Mouse (Mus musculus): ENCODE results near the gene Foxb2. TPM values are rescaled to one million over a fixed set of nuclear protein-coding genes. Genes with fewer than 3 reads are reported as not detected.
"Not testable (repeated sequence)": the region's sequence is repeated elsewhere in the genome, so short reads cannot be mapped to it uniquely, and the experiment has no call there.

Gene Foxb2
- polyA plus RNA-seq, 1 experiment from 2014 or later = not detected

GRCm38 (mm10) chr19:16873942-16874861 is 597 bp upstream of the Foxb2 start:
- peaks cover 99% of the 10 kb centered on the region for H3K27me3 ChIP-seq (ENCODE audit: control insufficient read depth, insufficient read depth, low read depth, low read length)
- no peak for ATAC-seq (ENCODE audit: low read depth)
- WGBS (ENCODE audit: insufficient replicate concordance) = under 1% methylated on average over 55 of the region's 55 CpGs

GRCm38 (mm10) chr19:16872331-16873180 is 1.0 kb downstream of the Foxb2 start:
- no peaks in the 10 kb centered on the region for H3K36me3 ChIP-seq (ENCODE audit: control insufficient read depth, insufficient read depth)
- no peaks in the 10 kb centered on the region for H3K9me3 ChIP-seq (replicated peaks; ENCODE audit: control insufficient read depth, low read length)
- peak overlapping the region; percentile 38 for H3K4me3 ChIP-seq (ENCODE audit: low read depth, low read length)
- ATAC-seq (ENCODE audit: low read depth) = no peak
- H3K4me1 ChIP-seq (ENCODE audit: control insufficient read depth, low read depth, low read length) = no peaks in the 10 kb centered on the region; the same call in none of the 2 replicates
- H3K27me3 ChIP-seq (ENCODE audit: control insufficient read depth, insufficient read depth, low read depth, low read length) = peaks cover 100% of the 10 kb centered on the region
- peak overlapping the region; percentile 41 for H3K4me2 ChIP-seq (ENCODE audit: low read depth, low read length)
- H3K9ac ChIP-seq (ENCODE audit: low read depth, low read length) = no peak overlapping the region
- no peak overlapping the region for H3K27ac ChIP-seq (ENCODE audit: low read length)
- under 1% methylated on average over 87 of the region's 88 CpGs for WGBS (ENCODE audit: insufficient replicate concordance)

More at GRCm38 (mm10) chr19:16873942-16874861, 597 bp upstream of the Foxb2 start:
- H3K4me2 ChIP-seq (ENCODE audit: low read depth, low read length) = peak overlapping the region; percentile 42
- H3K9ac ChIP-seq (ENCODE audit: low read depth, low read length) = no peak overlapping the region
- H3K4me1 ChIP-seq (ENCODE audit: control insufficient read depth, low read depth, low read length) = no peaks in the 10 kb centered on the region; the same call in none of the 2 replicates
- H3K36me3 ChIP-seq (ENCODE audit: control insufficient read depth, insufficient read depth) = no peaks in the 10 kb centered on the region
- H3K27ac ChIP-seq (ENCODE audit: low read length) = no peak overlapping the region
- no peaks in the 10 kb centered on the region for H3K9me3 ChIP-seq (replicated peaks; ENCODE audit: control insufficient read depth, low read length)
- H3K4me3 ChIP-seq (ENCODE audit: low read depth, low read length) = peak overlapping the region; percentile 33

- 1% methylated on average over 24 of the region's 24 CpGs for WGBS (ENCODE audit: insufficient replicate concordance)
Observed at GRCm38 (mm10) chr19:16871192-16871760, 2.3 kb downstream of the Foxb2 start.

GRCm38 (mm10) chr19:16870501-16871191 is 3.0 kb downstream of the Foxb2 start:
- Histone ChIP-seq H3K4me2 (ENCODE audit: low read depth, low read length) (no peak overlapping the region), H3K9me3 (replicated peaks; ENCODE audit: control insufficient read depth, low read length) (no peaks in the 10 kb centered on the region), H3K27me3 (ENCODE audit: control insufficient read depth, insufficient read depth, low read depth, low read length) (peaks cover 81% of the 10 kb centered on the region), H3K9ac (ENCODE audit: low read depth, low read length) (no peak overlapping the region), H3K4me3 (ENCODE audit: low read depth, low read length) (no peak overlapping the region), H3K27ac (ENCODE audit: low read length) (no peak overlapping the region), H3K36me3 (ENCODE audit: control insufficient read depth, insufficient read depth) (no peaks in the 10 kb centered on the region), H3K4me1 (ENCODE audit: control insufficient read depth, low read depth, low read length) (no peaks in the 10 kb centered on the region; the same call in none of the 2 replicates)
- WGBS (ENCODE audit: insufficient replicate concordance) = 2% methylated on average over 28 of the region's 28 CpGs
- no peak for ATAC-seq (ENCODE audit: low read depth)

More at GRCm38 (mm10) chr19:16871192-16871760, 2.3 kb downstream of the Foxb2 start:
- Histone ChIP-seq H3K36me3 (ENCODE audit: control insufficient read depth, insufficient read depth) (no peaks in the 10 kb centered on the region), H3K27ac (ENCODE audit: low read length) (no peak overlapping the region), H3K9ac (ENCODE audit: low read depth, low read length) (no peak overlapping the region), H3K4me2 (ENCODE audit: low read depth, low read length) (no peak overlapping the region), H3K4me3 (ENCODE audit: low read depth, low read length) (no peak overlapping the region), H3K27me3 (ENCODE audit: control insufficient read depth, insufficient read depth, low read depth, low read length) (peaks cover 87% of the 10 kb centered on the region), H3K9me3 (replicated peaks; ENCODE audit: control insufficient read depth, low read length) (no peaks in the 10 kb centered on the region), H3K4me1 (ENCODE audit: control insufficient read depth, low read depth, low read length) (no peaks in the 10 kb centered on the region; the same call in none of the 2 replicates)
- ATAC-seq (ENCODE audit: low read depth) = no peak

- Histone ChIP-seq H3K4me1 (ENCODE audit: control insufficient read depth, low read depth, low read length) (no peaks in the 10 kb centered on the region; the same call in none of the 2 replicates), H3K36me3 (ENCODE audit: control insufficient read depth, insufficient read depth) (no peaks in the 10 kb centered on the region), H3K9me3 (replicated peaks; ENCODE audit: control insufficient read depth, low read length) (no peaks in the 10 kb centered on the region), H3K4me3 (ENCODE audit: low read depth, low read length) (no peak overlapping the region), H3K9ac (ENCODE audit: low read depth, low read length) (no peak overlapping the region), H3K27me3 (ENCODE audit: control insufficient read depth, insufficient read depth, low read depth, low read length) (peaks cover 60% of the 10 kb centered on the region), H3K27ac (ENCODE audit: low read length) (no peak overlapping the region), H3K4me2 (ENCODE audit: low read depth, low read length) (no peak overlapping the region)
- whole genome bisulfite sequencing (ENCODE audit: insufficient replicate concordance) = 24% methylated on average over 5 of the region's 5 CpGs
- no peak for ATAC-seq (ENCODE audit: low read depth)
Observed at GRCm38 (mm10) chr19:16868534-16868933, 5.1 kb downstream of the Foxb2 start.

GRCm38 (mm10) chr19:16858646-16859045 is 15.0 kb downstream of the Foxb2 start:
- no peak for ATAC-seq (ENCODE audit: low read depth)
- Histone ChIP-seq H3K4me3 (ENCODE audit: low read depth, low read length) (no peak overlapping the region), H3K9me3 (replicated peaks; ENCODE audit: control insufficient read depth, low read length) (no peaks in the 10 kb centered on the region), H3K27me3 (ENCODE audit: control insufficient read depth, insufficient read depth, low read depth, low read length) (no peaks in the 10 kb centered on the region), H3K27ac (ENCODE audit: low read length) (no peak overlapping the region), H3K4me1 (ENCODE audit: control insufficient read depth, low read depth, low read length) (no peaks in the 10 kb centered on the region), H3K9ac (ENCODE audit: low read depth, low read length) (no peak overlapping the region), H3K36me3 (ENCODE audit: control insufficient read depth, insufficient read depth) (no peaks in the 10 kb centered on the region), H3K4me2 (ENCODE audit: low read depth, low read length) (no peak overlapping the region)
- 37% methylated on average over 4 of the region's 4 CpGs for WGBS (ENCODE audit: insufficient replicate concordance)

GRCm38 (mm10) chr19:16856752-16857151 is 16.9 kb downstream of the Foxb2 start:
- WGBS (ENCODE audit: insufficient replicate concordance) = 45% methylated on average over 5 of the region's 5 CpGs
- no peak overlapping the region for H3K4me3 ChIP-seq (ENCODE audit: low read depth, low read length)
- H3K4me1 ChIP-seq (ENCODE audit: control insufficient read depth, low read depth, low read length) = no peaks in the 10 kb centered on the region
- no peak overlapping the region for H3K27ac ChIP-seq (ENCODE audit: low read length)
- H3K36me3 ChIP-seq (ENCODE audit: control insufficient read depth, insufficient read depth) = no peaks in the 10 kb centered on the region
- H3K9me3 ChIP-seq (replicated peaks; ENCODE audit: control insufficient read depth, low read length) = no peaks in the 10 kb centered on the region
- H3K4me2 ChIP-seq (ENCODE audit: low read depth, low read length) = no peak overlapping the region
- no peak overlapping the region for H3K9ac ChIP-seq (ENCODE audit: low read depth, low read length)
- H3K27me3 ChIP-seq (ENCODE audit: control insufficient read depth, insufficient read depth, low read depth, low read length) = no peaks in the 10 kb centered on the region
- no peak for ATAC-seq (ENCODE audit: low read depth)

- H3K4me2 ChIP-seq (ENCODE audit: low read depth, low read length); H3K36me3 ChIP-seq (ENCODE audit: control insufficient read depth, insufficient read depth); H3K9me3 ChIP-seq (replicated peaks; ENCODE audit: control insufficient read depth, low read length); H3K27ac ChIP-seq (ENCODE audit: low read length); H3K9ac ChIP-seq (ENCODE audit: low read depth, low read length); H3K4me3 ChIP-seq (ENCODE audit: low read depth, low read length); H3K4me1 ChIP-seq (ENCODE audit: control insufficient read depth, low read depth, low read length); H3K27me3 ChIP-seq (ENCODE audit: control insufficient read depth, insufficient read depth, low read depth, low read length); ATAC-seq (ENCODE audit: low read depth): not testable (repeated sequence)
- 81% methylated on average over 2 of the region's 2 CpGs for WGBS (ENCODE audit: insufficient replicate concordance)
Observed at GRCm38 (mm10) chr19:16844091-16844490, 29.5 kb downstream of the Foxb2 start.

Data from liver, embryonic 16.5 days (tissue).